ENCODE assay signal across 17 mouse cellular contexts in the genomic region with DNA sequence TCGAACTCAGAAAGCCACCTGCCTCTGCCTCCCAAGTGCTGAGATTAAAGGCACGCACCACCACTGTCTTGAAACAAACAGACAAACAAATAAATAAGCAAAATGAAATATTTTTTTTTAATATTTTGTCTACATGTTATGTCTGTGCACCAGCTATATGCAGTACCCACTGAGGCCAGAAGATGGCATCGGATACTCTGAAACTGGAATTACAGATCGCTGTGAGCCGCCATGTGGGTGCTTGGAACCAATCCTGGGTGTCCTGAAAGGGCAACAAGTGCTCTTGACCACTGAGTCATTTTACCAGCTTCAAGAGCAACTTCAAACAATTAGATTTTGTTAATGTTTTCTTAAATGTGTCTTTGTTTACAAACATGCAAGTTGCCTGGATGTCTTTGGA. TPM values are rescaled to one million over a fixed set of nuclear protein-coding genes. Genes with fewer than 3 reads are reported as not detected.
DNase-seq lines count a peak whose midpoint lies in the region; ATAC-seq and TF ChIP-seq lines count a peak whose summit lies in the region.
"Had no signal": no experiment of that assay in that cellular context is flagged by ENCODE, and none has a peak within 500 bp of the region (broad histone marks: within the 10 kb centered on the region; RNA-seq: fewer than 3 reads in every experiment).

No protein-coding gene starts in this region.

- H3K9ac ChIP-seq in hindbrain, postnatal 0 days (replicated peaks; ENCODE audit: low read length) = no peak overlapping the region
- no peak overlapping the region for H3K9ac ChIP-seq in hindbrain, embryonic 14.5 days
- H3K9ac ChIP-seq in midbrain, embryonic 11.5 days (ENCODE audit: low read length) = no peak overlapping the region
- no peak overlapping the region for H3K9ac ChIP-seq in midbrain, embryonic 13.5 days (replicated peaks)
- H3K9ac ChIP-seq: limb, embryonic 13.5 days had no signal

- no peak for DNase-seq in hindbrain, postnatal 0 days (ENCODE audit: low spot score)
- no peak for DNase-seq in hindbrain, embryonic 14.5 days (ENCODE audit: low spot score)
- peak; percentile 47 for DNase-seq in midbrain, embryonic 11.5 days (ENCODE audit: low spot score, missing footprints)
- no peak for DNase-seq in right cerebral cortex, postnatal 25 days
- no peak for DNase-seq in yolk sac, embryonic 10.5 days (ENCODE audit: low spot score)
- DNase-seq: adrenal gland, postnatal 14 days; cerebellum, postnatal 10 days; heart, postnatal 36 days; kidney, postnatal 14 days; lung, postnatal 10 days; midbrain, embryonic 14.5 days had no signal

- no peak for ATAC-seq in hindbrain, postnatal 0 days
- ATAC-seq in hindbrain, embryonic 14.5 days (ENCODE audit: low FRiP score) = no peak
- no peak for ATAC-seq in midbrain, embryonic 11.5 days (ENCODE audit: low FRiP score)
- ATAC-seq in midbrain, embryonic 13.5 days = no peak
- ATAC-seq in megakaryocyte progenitor cell, adult 5-6 weeks (replicated peaks; ENCODE audit: poor library complexity) = 0 out of 2 replicates have a peak, but pooled peaks have one; percentile 46

- H3K36me3 ChIP-seq in hindbrain, postnatal 0 days (ENCODE audit: insufficient read depth, low read length) = no peaks in the 10 kb centered on the region
- no peaks in the 10 kb centered on the region for H3K36me3 ChIP-seq in hindbrain, embryonic 14.5 days (replicated peaks; ENCODE audit: control insufficient read depth, insufficient read depth)
- H3K36me3 ChIP-seq in midbrain, embryonic 11.5 days (ENCODE audit: control insufficient read depth, insufficient read depth, low read length) = no peaks in the 10 kb centered on the region
- peaks cover 3% of the 10 kb centered on the region; the same call in 1 of the 2 replicates for H3K36me3 ChIP-seq in midbrain, embryonic 13.5 days
- H3K36me3 ChIP-seq in E14TG2a.4 (ENCODE audit: insufficient read depth, low read length) = 0 out of 2 replicates have a peak, but pooled peaks cover 3% of the 10 kb centered on the region
- H3K36me3 ChIP-seq: heart, embryonic 10.5 days; limb, embryonic 13.5 days had no signal

- no peaks in the 10 kb centered on the region for H3K27me3 ChIP-seq in hindbrain, postnatal 0 days (ENCODE audit: insufficient read depth, low read length)
- H3K27me3 ChIP-seq in hindbrain, embryonic 14.5 days (ENCODE audit: control insufficient read depth, insufficient read depth, low read length) = no peaks in the 10 kb centered on the region
- no peaks in the 10 kb centered on the region for H3K27me3 ChIP-seq in midbrain, embryonic 11.5 days (ENCODE audit: control insufficient read depth, insufficient read depth, low read length)
- peaks cover 4% of the 10 kb centered on the region; the same call in 1 of the 2 replicates for H3K27me3 ChIP-seq in midbrain, embryonic 13.5 days
- H3K27me3 ChIP-seq in E14TG2a.4 (ENCODE audit: insufficient read depth, low read length) = no peaks in the 10 kb centered on the region
- H3K27me3 ChIP-seq: limb, embryonic 13.5 days had no signal

- peak; percentile 17; the same call in 1 of the 2 replicates for TF ChIP-seq CTCF in hindbrain, postnatal 0 days (IDR thresholded peaks at IDR 0.05; ENCODE audit: low read depth)
- peak; percentile 60 for TF ChIP-seq CTCF in E14TG2a.4 (conservative IDR thresholded peaks at IDR 0.05; ENCODE audit: low read length)

- no peaks in the 10 kb centered on the region; the same call in 1 of the 2 replicates for H3K9me3 ChIP-seq in hindbrain, postnatal 0 days (ENCODE audit: low read length)
- peaks cover 13% of the 10 kb centered on the region; the same call in 1 of the 2 replicates for H3K9me3 ChIP-seq in hindbrain, embryonic 14.5 days (ENCODE audit: control insufficient read depth, low read length)
- H3K9me3 ChIP-seq in midbrain, embryonic 11.5 days (ENCODE audit: control insufficient read depth, low read length) = peaks cover 4% of the 10 kb centered on the region; the same call in 1 of the 2 replicates
- H3K9me3 ChIP-seq in midbrain, embryonic 13.5 days = peaks cover 8% of the 10 kb centered on the region; the same call in 1 of the 2 replicates
- peaks cover 27% of the 10 kb centered on the region for H3K9me3 ChIP-seq in E14TG2a.4 (ENCODE audit: low read length)
- H3K9me3 ChIP-seq: heart, embryonic 10.5 days had no signal

- H3K27ac ChIP-seq in hindbrain, postnatal 0 days = no peak overlapping the region
- H3K27ac ChIP-seq in hindbrain, embryonic 14.5 days = no peak overlapping the region
- H3K27ac ChIP-seq in midbrain, embryonic 11.5 days (ENCODE audit: low read depth, low read length) = no peak overlapping the region
- H3K27ac ChIP-seq in midbrain, embryonic 13.5 days = no peak overlapping the region
- H3K27ac ChIP-seq: heart, embryonic 10.5 days; limb, embryonic 13.5 days had no signal

- no peaks in the 10 kb centered on the region; the same call in 1 of the 2 replicates for H3K4me1 ChIP-seq in hindbrain, postnatal 0 days (ENCODE audit: insufficient read depth, low read length)
- no peaks in the 10 kb centered on the region for H3K4me1 ChIP-seq in hindbrain, embryonic 14.5 days (replicated peaks; ENCODE audit: control insufficient read depth, insufficient read depth, low read length)
- peaks cover 5% of the 10 kb centered on the region; the same call in 1 of the 2 replicates for H3K4me1 ChIP-seq in midbrain, embryonic 11.5 days (ENCODE audit: control insufficient read depth, insufficient read depth, low read length)
- peaks cover 8% of the 10 kb centered on the region; the same call in 1 of the 2 replicates for H3K4me1 ChIP-seq in midbrain, embryonic 13.5 days (replicated peaks)
- peaks cover 37% of the 10 kb centered on the region for H3K4me1 ChIP-seq in E14TG2a.4 (replicated peaks; ENCODE audit: low read depth, low read length)
- H3K4me1 ChIP-seq: limb, embryonic 13.5 days had no signal

- no peak overlapping the region for H3K4me3 ChIP-seq in hindbrain, postnatal 0 days (ENCODE audit: low read length)
- H3K4me3 ChIP-seq in hindbrain, embryonic 14.5 days (replicated peaks; ENCODE audit: low read length) = no peak overlapping the region
- no peak overlapping the region for H3K4me3 ChIP-seq in midbrain, embryonic 11.5 days (ENCODE audit: low read depth, low read length)
- H3K4me3 ChIP-seq in midbrain, embryonic 13.5 days (replicated peaks) = no peak overlapping the region
- H3K4me3 ChIP-seq in E14TG2a.4 (replicated peaks; ENCODE audit: low read length) = no peak overlapping the region
- H3K4me3 ChIP-seq: erythroblast, embryonic 14.5 days; heart, embryonic 10.5 days; limb, embryonic 13.5 days had no signal

- 95% methylated on average over 5 of the region's 5 CpGs for WGBS in hindbrain, postnatal 0 days
- 94% methylated on average over 5 of the region's 5 CpGs for WGBS in hindbrain, embryonic 14.5 days
- WGBS in midbrain, embryonic 11.5 days = 92% methylated on average over 5 of the region's 5 CpGs
- WGBS in midbrain, embryonic 13.5 days = 93% methylated on average over 5 of the region's 5 CpGs

- no peak overlapping the region for H3K4me2 ChIP-seq in hindbrain, postnatal 0 days (ENCODE audit: low read depth, low read length)
- no peak overlapping the region for H3K4me2 ChIP-seq in hindbrain, embryonic 14.5 days (replicated peaks)
- H3K4me2 ChIP-seq in midbrain, embryonic 11.5 days = no peak overlapping the region
- H3K4me2 ChIP-seq in midbrain, embryonic 13.5 days (replicated peaks) = no peak overlapping the region
- H3K4me2 ChIP-seq: limb, embryonic 13.5 days had no signal

RNA-seq across cellular contexts. Expression of a gene that starts 11.5 kb away (rescaled TPM):
- 15.6 and 16.9 TPM in 2 replicates for total RNA-seq in hindbrain, postnatal 0 days (2014; rRNA removed)
- 8.4 and 8.7 TPM in 2 replicates for polyA plus RNA-seq in hindbrain, postnatal 0 days (2015; fragmentation: Nextera tagmentation; extraction: Ambion mirVana)
- 6.4 and 8.0 TPM in 2 replicates for polyA plus RNA-seq in hindbrain, embryonic 14.5 days (2014; fragmentation: Nextera tagmentation; extraction: Ambion mirVana)
- polyA plus RNA-seq in midbrain, embryonic 11.5 days (2014; fragmentation: Nextera tagmentation; extraction: Ambion mirVana) = 4.7 and 5.7 TPM in 2 replicates
- 4.9 and 5.5 TPM in 2 replicates for polyA plus RNA-seq in midbrain, embryonic 13.5 days (2015; fragmentation: Nextera tagmentation; extraction: Ambion mirVana)
- 16.9 and 20.7 TPM in 2 replicates for total RNA-seq in megakaryocyte progenitor cell, adult 5-6 weeks (2015)
- total RNA-seq in megakaryocyte progenitor cell, adult 5-6 weeks (2017) = 4.4 and 5.0 TPM in 2 replicates
